Mouse (Mus musculus): ENCODE measurements around the gene Rnf227.

Gene Rnf227

DNA sequence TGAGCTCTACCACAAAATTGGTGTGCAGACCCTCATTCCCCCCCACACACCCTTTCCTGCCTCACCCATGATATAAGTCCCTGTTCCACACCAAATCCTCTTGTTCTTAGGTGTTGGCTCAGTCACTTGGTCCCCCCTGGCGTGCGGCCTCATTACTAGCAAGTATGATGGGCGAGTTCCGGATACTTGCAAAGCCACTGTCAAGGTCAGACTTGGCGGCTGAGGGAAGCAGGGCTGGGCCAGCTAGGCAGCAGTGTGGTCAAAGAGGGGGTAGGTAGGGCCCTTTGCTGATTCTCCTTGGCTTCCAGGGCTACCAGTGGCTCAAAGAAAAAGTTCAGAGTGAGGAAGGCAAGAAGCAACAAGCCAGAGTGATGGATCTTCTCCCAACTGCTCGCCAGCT lies 9.1 kb upstream of the Rnf227 start:
- no peak for DNase-seq (ENCODE audit: low read depth, low spot score)

DNA sequence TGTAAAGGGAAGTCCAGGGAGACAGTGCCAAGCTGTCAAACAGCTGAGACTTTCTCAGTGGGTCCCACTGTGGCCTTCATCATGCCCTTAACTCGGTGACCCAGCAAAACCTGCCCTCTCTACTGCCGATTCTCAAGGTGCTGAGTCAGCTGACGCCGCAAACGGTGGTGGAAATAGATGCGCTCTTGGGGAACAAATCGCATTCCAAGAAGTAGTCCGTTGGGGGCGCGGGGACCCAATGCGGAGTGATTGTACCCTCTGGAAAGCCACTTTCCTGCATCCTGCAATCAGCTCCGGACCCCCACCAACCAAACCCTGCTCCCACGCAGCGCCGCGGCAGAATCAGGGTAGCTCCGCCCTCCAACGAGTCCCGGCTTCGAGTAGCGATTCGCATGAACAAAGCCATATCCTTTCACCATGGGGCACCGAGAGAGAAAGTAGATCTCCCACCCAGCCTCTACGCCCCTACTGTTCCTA lies 8.3 kb upstream of the Rnf227 start:
- DNase-seq (ENCODE audit: low read depth, low spot score): peak; percentile 40

DNA sequence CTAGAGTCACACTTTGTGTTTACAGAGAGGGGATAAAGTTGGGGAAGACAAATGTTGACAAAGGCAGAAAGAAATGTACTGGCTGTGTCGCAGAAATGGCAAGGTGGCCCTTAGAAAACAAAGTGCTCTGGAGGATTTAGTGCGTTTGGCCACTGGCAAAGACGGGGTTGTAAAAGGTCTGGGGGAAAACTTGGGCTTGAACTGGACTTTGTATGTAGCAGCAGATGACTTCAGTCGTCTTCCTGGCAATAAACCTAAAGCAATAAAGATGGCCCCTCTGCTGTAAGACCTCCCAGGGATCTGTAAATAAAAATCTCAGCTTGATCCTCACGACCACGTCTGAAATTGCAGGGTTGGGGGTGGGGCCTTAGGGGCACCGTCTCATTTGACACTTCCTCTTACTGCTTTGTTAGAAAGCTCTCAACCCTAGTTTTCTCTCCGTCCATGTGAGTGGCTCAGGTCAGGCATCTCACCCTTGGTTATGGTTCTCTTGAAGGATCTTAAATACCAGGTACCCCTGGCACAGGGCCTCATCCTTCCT lies 7.5 kb upstream of the Rnf227 start:
- no peak for DNase-seq (ENCODE audit: low read depth, low spot score)

DNA sequence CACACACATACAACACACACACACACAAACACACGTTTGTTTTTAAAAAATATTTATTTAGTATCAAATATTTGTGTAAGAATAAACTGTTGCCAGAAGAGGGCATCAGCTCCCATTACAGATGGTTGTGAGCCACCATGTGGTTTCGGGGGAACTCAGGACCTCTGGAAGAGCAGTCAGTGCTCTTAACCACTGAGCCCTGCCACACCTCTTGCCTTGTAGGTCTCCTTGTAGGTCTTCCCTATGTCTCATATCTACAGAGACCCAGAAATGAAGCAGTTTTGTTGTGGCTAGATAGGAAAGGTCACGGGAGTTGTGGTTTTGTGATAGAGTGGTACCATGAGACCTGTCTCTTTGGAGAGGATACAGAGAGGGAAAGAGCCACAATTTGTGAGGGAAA lies 6.3 kb upstream of the Rnf227 start:
- DNase-seq (ENCODE audit: low read depth, low spot score): no peak

DNA sequence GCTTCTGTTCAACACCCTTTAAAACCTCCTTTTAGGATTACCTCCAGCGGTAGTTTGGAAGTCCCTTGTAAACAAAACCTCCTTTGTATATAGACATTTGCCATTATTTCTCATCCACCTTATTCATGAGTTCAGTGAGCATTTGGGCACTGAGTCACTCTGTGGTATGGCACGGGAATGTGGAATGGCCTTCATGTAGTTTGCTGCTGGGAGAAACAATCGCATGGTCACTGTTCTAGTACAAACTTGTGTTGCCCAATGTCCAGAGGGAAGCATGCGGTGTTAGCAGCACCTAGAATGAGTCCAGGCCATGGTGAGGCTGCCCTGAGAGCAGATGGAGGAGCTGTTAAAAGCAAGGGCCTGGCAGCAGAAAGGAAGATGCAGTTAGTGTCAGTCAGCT lies 5.5 kb upstream of the Rnf227 start:
- DNase-seq (ENCODE audit: low read depth, low spot score): no peak

DNA sequence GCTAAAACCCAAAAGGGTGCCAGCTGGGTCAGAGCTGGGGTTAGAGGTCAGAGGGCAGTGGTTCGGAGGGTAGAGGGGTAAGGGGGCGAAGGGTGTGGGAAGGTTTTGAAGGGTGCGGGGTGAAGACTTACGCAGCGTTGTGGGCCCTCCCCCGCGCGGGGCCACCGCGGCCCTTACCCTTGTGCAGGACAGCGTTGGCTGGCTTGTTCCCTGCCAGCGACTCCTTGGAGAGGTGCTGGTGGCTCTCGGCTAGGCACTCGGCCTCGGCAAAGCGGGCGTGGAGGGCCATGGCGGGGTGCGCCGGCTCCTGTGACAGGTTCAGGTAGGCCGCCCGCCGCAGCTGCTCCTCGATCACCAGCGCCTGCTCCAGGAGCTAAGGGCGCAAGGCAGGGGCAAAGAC lies 6.2 kb downstream of the Rnf227 start:
- no peak for DNase-seq (ENCODE audit: low read depth, low spot score)

DNA sequence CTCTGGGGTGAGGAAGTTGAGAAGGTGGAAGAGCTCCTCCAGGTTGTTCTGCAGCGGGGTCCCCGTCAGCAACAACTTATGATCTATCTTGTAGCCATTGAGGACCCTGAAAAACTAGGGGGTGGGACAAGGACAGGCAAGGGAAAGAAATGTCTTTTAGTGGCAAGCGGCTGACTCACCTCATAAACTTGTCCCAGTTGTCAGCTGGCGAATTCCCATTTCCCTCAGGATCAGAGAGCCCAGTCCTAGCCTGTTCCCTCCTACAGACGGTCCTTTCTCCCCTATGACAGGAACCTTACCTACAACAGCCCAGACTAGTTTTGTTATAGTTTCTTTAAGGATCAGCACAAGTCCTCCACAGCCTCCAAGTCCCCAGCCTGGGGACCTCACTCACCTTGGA lies 16.3 kb downstream of the Rnf227 start:
- DNase-seq (ENCODE audit: low read depth, low spot score): no peak

DNA sequence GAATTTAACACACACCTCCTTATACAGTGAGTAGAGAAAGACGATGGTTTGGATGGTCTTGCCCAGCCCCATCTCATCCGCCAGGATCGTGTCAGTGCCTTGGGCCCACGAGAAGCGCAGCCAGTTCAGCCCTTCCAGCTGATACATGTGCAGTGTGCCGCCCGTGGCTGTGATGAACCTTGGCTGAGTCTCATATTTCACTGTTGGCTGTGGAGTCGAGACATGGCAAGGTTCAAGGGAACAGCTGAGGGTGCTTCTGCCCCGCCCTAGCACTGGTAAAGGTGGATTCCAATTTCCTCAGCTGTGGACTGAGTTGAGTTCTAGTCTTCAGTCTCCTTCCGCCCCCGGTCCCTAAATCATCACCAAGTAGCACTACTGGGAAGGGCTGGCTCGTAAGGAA lies 17.4 kb downstream of the Rnf227 start:
- DNase-seq (ENCODE audit: low read depth, low spot score): peak; percentile 72

DNA sequence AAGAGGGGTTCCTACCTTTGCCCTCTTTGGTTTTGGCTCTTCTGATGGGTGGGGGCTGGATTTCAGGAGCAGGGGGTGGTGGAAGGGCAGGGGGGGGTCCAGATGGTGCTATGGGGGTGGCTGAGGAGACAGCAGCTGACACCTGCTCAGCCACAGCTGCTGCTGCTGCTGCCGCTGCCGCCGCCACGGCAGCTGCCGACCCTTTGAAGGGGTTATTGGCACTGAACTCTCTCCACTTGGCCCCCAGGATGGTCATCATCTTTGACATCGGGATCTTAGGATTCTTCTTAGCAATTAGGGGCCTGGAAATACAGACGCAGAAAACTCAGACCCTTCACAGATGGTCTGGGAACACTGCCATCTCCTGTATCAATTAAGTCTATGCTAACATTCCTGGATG lies 21.8 kb downstream of the Rnf227 start:
- no peak for DNase-seq (ENCODE audit: low read depth, low spot score)

DNA sequence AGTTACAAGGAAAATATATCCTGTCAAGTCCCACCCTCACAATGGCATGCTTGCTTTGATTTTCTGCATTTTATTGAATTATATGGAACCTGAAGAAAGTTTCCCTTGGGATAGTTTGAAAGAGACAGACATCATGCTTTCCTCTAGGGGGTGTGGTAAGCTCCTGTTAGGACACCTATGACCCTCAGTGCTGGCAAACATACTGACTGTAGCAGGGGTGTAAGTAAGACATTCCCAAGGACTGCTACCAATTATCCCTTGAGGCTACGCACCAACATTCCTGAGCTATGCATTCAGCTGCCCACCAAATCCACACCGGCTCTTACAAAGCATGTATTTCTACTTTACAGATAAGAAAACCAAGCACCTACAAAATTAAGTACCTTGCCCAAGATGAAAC lies 22.2 kb downstream of the Rnf227 start:
- no peak for DNase-seq (ENCODE audit: low read depth, low spot score)

DNA sequence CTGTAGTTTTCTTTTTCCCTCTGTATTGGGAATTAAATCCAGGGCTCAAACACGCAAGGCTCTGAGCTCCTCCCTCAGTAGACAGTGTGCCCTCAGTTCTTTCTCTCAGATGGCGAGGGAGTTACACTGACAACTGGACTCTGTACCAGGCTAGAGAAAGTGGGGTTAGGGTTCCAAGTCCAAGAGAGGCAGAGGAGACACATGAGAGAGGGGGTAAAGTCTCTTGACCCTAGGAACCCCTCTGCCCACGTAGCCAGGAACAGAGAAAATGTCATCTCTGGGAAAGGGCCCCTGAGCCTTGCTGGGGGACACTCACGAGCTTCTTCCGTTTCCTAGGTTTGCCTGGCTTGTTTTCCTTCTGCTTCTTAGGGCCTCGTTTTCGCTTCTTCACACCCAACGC lies 24.1 kb downstream of the Rnf227 start:
- no peak for DNase-seq (ENCODE audit: low read depth, low spot score)

DNA sequence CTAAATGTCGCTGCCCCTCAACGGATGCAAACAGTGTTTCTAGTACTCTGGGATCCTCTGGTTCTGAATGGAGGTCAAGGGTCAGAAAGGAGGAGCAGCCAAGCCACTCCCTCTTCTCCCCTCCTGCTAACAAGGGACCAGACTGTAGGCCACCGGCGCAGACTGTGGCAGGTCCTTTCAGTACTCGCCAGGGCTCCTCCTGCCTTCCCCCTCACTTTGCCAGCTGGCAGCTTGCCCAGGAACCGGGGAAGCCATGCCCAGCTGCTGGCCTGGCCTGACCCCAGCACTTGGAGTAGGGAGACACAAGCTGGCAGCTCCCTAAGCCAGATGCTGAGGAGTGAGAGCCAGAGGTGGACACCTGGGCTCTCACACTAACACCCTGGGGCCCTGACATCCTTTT lies 24.6 kb downstream of the Rnf227 start:
- DNase-seq (ENCODE audit: low read depth, low spot score): peak; percentile 98

DNA sequence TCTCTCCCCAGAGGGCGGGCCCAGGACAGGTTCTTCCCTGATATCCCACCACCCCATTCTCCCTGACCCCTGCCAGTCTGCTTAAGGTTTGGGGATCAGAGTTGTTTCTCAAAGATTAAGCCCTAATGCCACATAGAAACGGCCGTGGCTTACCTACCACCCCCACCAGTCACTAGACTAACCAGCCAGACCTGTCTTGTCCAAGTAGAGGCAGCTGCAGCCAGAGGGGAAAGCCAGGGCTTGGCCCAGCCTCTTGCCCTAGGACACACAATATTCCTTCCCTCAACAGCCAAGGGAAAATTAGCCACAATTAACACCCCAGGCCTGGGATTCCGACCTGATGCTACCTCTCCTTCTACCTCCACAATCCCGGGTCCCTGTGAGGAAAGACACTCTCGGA lies 25.5 kb downstream of the Rnf227 start:
- peak; percentile 40 for DNase-seq (ENCODE audit: low read depth, low spot score)

DNA sequence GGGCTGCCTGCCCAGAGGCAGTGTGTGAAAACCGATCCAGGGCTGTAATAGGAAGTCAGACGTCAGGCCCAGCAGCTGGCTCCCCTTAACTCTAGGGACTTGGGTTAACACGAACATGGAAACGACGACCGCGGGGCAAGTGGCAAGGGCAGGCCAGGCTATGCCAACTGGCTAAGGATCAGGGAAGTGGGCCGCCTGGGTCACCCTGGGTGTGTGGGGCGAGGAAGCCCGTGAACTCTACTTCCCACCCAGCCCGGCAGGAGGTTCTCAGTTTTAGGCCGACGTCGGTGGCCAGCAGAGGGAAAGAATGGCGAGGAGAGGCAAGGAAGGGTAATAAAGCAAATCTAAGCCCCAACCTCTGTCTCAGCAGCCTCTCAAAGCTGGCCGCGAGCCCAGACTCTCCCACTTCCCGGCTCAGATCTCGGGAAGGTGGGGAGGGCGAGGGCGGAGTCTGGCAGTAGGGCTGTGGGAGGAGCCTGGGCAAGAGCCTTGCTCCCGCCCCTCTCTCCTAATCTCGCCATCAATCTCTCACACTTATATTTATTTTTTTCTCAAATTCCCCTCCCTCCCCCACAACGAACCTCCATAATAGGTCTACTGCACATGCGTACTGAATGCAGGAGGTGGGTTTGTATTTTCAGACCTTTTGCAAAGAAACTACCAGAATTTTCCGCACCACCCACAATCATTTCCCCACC lies 26.0 kb downstream of the Rnf227 start:
- DNase-seq (ENCODE audit: low read depth, low spot score): peak; percentile 90

DNA sequence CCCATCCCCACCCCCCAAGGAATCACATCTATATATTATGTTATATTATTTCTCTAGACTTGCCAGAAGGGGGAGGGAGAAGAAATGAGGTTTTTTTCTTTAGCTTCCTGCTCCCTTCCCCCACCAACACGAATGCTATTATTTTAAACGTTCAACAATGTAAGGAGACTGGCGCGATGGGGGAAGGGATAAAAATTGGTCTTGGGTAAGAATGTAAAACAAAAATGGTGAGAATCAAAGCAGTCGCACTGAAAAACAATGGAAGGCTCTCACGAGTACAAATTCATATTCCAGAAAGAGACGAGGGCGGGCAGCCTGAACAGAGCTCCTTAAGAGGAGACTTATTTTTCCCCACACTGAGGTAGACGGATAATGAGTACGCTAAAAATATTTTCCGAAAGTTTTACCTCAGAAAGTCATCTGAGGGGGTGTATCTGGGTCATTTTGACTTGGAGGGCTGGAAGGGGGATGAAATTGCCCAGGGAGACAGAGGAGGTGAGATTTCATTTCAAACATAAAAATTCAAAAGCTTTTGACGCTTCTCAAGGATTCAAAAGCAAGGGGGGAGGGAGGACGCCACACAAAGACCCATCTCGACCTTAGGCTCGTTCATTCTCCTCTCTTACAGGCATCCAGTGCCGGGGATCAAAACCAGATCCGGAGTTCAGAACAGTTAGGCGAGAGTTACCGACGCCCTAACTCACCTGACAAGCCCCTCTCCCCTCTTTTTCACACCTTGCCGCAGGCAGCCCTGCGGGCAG lies 26.8 kb downstream of the Rnf227 start:
- DNase-seq (ENCODE audit: low read depth, low spot score): no peak

DNA sequence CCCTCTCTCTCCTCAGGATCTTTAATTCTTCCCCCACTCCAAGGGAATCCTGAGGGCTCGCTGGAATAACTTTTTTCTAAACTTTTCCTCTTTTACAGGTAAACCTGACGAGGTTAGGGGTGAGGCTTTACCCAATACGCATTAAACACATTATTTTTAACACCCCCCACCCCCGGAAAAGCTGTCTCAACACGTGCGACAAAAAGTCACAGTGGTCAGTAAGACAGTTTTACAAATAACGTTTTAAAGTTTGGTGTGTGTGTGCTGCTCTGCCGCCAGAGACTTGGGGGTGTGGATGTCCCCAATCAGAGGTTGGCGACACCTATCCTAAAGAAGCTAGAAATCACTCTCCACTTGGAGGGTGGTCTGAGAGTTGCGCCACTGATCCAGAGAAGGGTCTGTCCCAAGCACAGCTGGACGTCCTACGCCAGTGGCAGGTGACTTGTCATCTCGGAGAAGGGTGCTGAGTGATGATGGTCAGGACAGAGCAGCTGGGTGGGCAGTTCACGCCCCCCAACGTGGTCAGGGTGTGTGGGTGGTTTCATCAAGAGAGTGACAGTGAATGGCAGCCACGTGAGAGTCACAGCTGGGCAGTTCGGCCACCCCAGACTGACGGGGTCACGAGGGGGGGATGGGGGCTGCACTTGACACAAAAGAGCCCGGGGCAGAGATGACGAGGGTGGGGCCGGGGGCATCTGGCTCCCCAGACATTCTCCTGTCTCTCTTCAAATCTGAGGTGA lies 27.5 kb downstream of the Rnf227 start:
- DNase-seq (ENCODE audit: low read depth, low spot score): no peak

DNA sequence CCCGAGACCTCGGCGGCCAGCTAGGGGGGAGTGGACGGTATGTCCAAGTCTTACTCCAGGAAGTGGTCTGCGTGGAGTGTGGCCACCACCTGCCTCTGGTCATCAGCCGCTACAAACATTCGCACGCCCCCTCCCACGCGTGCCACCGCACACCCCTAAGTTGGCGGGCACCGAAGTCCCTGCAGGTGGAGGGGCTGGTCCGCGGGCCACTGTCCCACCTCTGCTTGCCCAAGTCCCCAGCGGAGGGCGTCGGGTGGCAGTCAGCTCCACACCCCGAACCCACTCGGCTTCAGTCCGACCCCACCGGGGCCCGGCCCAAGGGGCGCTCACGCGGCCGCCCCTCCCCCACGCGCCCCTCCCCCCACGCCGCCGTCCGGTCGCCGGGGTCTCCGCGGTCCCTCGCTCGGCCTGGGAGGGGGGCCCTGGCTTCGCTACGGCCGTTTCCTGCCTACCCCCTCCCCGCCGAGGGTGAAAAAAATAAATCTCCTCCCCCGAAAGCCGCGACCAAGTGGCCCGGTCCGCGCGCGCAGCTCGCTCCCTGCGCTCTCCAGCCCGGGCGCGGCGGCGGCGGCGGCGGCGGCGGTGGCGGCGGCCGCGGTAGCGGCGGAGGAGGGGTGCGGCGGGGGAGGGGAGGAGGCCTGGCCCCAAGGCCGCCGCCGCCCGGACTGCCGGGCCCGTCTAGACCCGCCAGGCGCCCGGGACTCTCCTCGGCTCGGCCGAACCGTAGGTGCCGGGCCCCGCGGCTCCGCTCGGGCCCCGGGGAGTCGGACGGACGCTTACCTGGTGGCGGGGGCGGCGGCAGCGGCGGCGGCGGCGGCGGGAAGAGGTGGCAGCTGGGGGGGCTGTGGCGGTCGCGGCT lies 28.3 kb downstream of the Rnf227 start:
- DNase-seq (ENCODE audit: low read depth, low spot score): no peak

DNA sequence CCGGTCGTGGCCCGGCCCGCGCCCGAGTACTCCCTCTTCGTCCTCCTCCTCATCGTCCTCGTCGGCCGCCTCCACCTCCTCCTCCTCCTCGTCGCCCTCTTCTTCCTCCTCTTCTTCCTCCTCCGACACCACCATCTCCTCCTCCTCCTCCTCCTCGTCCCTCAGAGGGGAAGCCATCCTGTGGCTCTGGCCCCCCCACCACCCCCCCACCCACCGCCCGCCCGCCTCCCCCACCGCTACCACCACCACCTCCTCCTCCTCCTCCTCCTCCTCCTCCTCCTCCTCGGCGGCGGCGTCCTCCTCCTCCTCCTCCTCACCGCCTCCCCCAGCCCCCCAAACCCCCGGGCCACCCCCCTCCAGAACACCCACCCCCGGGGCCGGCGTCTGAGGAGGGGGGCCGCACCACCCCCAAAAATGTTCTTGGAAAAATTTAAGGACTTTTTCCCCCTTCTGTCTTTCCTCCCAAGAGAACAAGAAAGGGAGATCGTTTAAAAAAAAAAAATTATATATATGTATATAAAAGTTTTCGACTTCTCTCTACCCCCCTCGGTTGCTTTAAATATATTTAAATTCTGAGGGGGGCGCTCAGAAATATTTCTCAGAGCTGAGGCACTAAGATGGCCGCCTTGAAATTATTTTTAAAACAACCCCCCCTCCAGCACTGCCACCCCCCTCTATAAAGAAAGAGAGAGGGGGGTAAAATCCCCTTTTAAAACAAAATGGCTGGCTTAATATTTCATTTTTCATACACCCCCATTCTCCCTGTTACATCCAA lies 29.1 kb downstream of the Rnf227 start, which contains the start of gene Chd3:
TSS of gene Chd3 (minus strand) at position 192 of the 775 bp plus-strand sequence.
- DNase-seq (ENCODE audit: low read depth, low spot score): no peak

DNA sequence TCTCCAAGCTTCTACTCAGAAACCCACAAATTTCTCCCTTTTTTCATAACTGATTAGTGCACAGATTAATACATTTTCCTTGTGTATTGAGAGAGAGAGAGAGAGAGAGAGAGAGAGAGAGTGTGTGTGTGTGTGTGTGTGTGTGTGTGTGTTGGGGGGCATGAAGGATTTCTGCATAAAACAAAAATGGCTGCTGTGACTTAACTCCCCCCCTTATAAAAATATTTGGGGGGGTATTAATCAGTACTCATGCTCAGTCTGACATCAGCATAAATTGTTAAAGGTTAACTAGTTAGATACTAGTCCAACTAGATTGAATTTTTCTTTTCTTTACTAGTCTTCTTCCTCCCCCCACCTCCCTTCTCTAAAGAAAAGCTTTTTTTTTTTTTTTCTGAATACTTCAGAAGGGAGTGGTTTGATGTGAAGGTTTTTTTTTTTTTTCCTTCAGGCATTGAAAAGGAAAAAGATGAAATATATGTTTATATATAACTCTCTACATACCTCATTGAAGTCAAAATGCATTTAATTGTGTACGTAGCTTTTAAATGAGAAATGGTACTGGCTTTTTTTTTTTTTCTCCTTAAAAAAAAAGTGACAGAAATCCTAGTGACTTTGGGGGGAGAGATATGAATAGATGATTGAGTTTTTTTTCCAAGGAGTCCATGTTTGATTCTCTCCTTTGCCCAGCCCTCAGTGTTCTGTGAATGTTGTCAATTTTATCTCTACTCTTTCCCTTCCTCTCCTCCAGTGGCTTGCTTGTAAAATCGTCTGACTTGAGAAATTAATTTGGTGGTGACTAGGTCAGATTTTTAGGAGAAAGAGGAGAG lies 29.9 kb downstream of the Rnf227 start:
- DNase-seq (ENCODE audit: low read depth, low spot score): no peak

DNA sequence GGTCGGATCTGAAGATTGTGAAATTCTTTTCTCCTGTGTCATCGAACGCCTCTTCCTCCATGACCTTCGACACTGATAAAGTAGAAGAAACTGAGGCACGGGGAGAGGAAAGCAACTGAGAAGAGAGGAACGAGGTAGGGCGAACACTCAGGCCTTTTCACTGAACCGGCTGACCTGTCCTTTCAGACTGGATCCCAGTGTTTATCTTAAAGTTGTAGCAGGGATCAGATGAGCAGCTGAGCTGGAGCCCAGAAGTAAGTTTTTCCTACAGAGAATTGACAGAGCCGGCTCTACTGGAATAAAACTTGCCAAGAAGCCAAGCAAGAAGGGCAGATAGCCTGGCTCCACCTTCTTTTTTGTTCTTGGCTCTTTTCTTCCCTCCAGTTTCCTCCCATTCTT lies 30.6 kb downstream of the Rnf227 start:
- DNase-seq (ENCODE audit: low read depth, low spot score): no peak

All from skeletal muscle tissue, adult 2 months (tissue).